9 mouse cellular contexts compared by ENCODE assay signal in the genomic region with DNA sequence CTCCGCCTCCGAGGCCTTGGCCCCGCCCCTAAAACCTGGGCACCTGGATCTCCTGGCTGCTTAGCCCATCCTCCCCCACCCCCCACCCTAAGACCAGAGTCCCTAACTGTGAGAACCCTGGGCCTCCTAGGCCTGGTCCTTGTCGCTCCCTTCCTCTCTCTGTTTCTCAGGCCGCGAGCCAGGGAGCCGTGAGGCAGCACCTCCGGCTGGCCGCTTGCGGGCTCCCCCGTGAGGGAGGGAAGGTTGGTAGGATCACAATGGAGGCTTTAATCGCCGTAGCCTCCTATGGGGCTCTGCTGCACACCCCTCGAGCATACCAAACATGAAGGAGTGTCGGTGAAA. TPM values are rescaled to one million over a fixed set of nuclear protein-coding genes. Genes with fewer than 3 reads are reported as not detected.
DNase-seq lines count a peak whose midpoint lies in the region; ATAC-seq and TF ChIP-seq lines count a peak whose summit lies in the region.
"Had no signal": no experiment of that assay in that cellular context is flagged by ENCODE, and none has a peak within 500 bp of the region (broad histone marks: within the 10 kb centered on the region; RNA-seq: fewer than 3 reads in every experiment).

No protein-coding gene starts in this region.

- no peaks in the 10 kb centered on the region for H3K27me3 ChIP-seq in C2C12 (ENCODE audit: control insufficient read depth, insufficient read depth, insufficient read length)
- no peaks in the 10 kb centered on the region for H3K27me3 ChIP-seq in forebrain, embryonic 13.5 days
- H3K27me3 ChIP-seq in liver, embryonic 15.5 days: no peaks in the 10 kb centered on the region

- peak overlapping the region; percentile 80 for H3K4me2 ChIP-seq in forebrain, embryonic 13.5 days
- peak overlapping the region; percentile 87 for H3K4me2 ChIP-seq in liver, embryonic 15.5 days

- intact Hi-C loops in gastrocnemius, adult 2 months (cut with DNase I): loop anchor here (5.0 kb wide), 2 partner anchors 145 to 170 kb away; a partner anchor contains a TSS

- H3K36me3 ChIP-seq in C2C12 (ENCODE audit: control insufficient read depth, insufficient read depth): peaks cover 8% of the 10 kb centered on the region
- H3K36me3 ChIP-seq in forebrain, embryonic 13.5 days (ENCODE audit: poor library complexity, severe bottlenecking): peaks cover 9% of the 10 kb centered on the region
- peaks cover 18% of the 10 kb centered on the region for H3K36me3 ChIP-seq in liver, embryonic 15.5 days (replicated peaks)

- no peak for DNase-seq in gastrocnemius, adult 2 months
- DNase-seq in gastrocnemius, postnatal 25 days: no peak
- no peak for DNase-seq in thymus, postnatal 10 days (ENCODE audit: low spot score in 2 of 2)
- DNase-seq in gastrocnemius, postnatal 10 days: no peak

- peaks cover 7% of the 10 kb centered on the region for H3K79me3 ChIP-seq in C2C12 (ENCODE audit: low read depth)

- WGBS in forebrain, embryonic 13.5 days: under 1% methylated on average over 14 of the region's 15 CpGs
- WGBS in liver, embryonic 15.5 days (ENCODE audit: insufficient replicate concordance): under 1% methylated on average over 15 of the region's 15 CpGs

- H3K4me3 ChIP-seq in gastrocnemius, adult 2 months: peak overlapping the region; percentile 78
- peak overlapping the region; percentile 41 for H3K4me3 ChIP-seq in C2C12 (ENCODE audit: insufficient read depth, poor library complexity, severe bottlenecking)
- H3K4me3 ChIP-seq in forebrain, embryonic 13.5 days: peak overlapping the region; percentile 80
- peak overlapping the region; percentile 74 for H3K4me3 ChIP-seq in liver, embryonic 15.5 days (replicated peaks)

- no peak for ATAC-seq in forebrain, embryonic 13.5 days
- no peak for ATAC-seq in liver, embryonic 15.5 days (ENCODE audit: insufficient read depth)
- no peak for ATAC-seq in megakaryocyte progenitor cell, adult 5-6 weeks (replicated peaks; ENCODE audit: poor library complexity)

- peaks cover 36% of the 10 kb centered on the region for H3K79me2 ChIP-seq in C2C12 (ENCODE audit: control insufficient read depth, insufficient read depth)

- H3K4me1 ChIP-seq in forebrain, embryonic 13.5 days: peaks cover 63% of the 10 kb centered on the region
- peaks cover 67% of the 10 kb centered on the region for H3K4me1 ChIP-seq in liver, embryonic 15.5 days (replicated peaks)

- peak; percentile 38; the same call in 1 of the 2 replicates for TF ChIP-seq CTCF in gastrocnemius, adult 2 months (IDR thresholded peaks at IDR 0.05)
- no peak for TF ChIP-seq CTCF in C2C12 (IDR thresholded peaks at IDR 0.05; ENCODE audit: control insufficient read depth, insufficient read depth, insufficient read length)

- peak overlapping the region; percentile 55 for H3ac ChIP-seq in C2C12 (ENCODE audit: control insufficient read depth, insufficient read length, low read depth)

- H3K9me3 ChIP-seq in forebrain, embryonic 13.5 days (replicated peaks): no peaks in the 10 kb centered on the region
- no peaks in the 10 kb centered on the region for H3K9me3 ChIP-seq in liver, embryonic 15.5 days (replicated peaks)

- H3K27ac ChIP-seq in gastrocnemius, adult 2 months: peak overlapping the region; percentile 96
- H3K27ac ChIP-seq in forebrain, embryonic 13.5 days: peak overlapping the region; percentile 90
- peak overlapping the region; percentile 96 for H3K27ac ChIP-seq in liver, embryonic 15.5 days (replicated peaks)

- H3K9ac ChIP-seq in forebrain, embryonic 13.5 days: peak overlapping the region; percentile 82
- H3K9ac ChIP-seq in liver, embryonic 15.5 days: peak overlapping the region; percentile 79

TF ChIP-seq in C2C12, 6 proteins besides CTCF, POLR2A, EP300 and RAD21:
- TF ChIP-seq USF1 (IDR thresholded peaks at IDR 0.05; ENCODE audit: low read depth) (no peak), CEBPB (IDR thresholded peaks at IDR 0.05; ENCODE audit: low read depth) (no peak), MYOG (IDR thresholded peaks at IDR 0.05; ENCODE audit: control insufficient read depth, extremely low read depth, insufficient read length) (no peak), MYOD1 (IDR thresholded peaks at IDR 0.05; ENCODE audit: control insufficient read depth, insufficient read length, low read depth) (no peak), FOSL1 (IDR thresholded peaks at IDR 0.05; ENCODE audit: insufficient read depth, low read length, poor library complexity, severe bottlenecking) (no peak), MAX (IDR thresholded peaks at IDR 0.05) (no peak)

RNA-seq across cellular contexts. Expression of a gene that starts 0.4 kb away (rescaled TPM):
- 10 to 100 TPM; 10.6 to 12.4 TPM for total RNA-seq in gastrocnemius, adult 2 months (2021)
- total RNA-seq in gastrocnemius, postnatal 25 days (2021): 10 to 100 TPM in 1 of 2 experiments, 1 to 10 TPM in 1; 9.9 to 13.0 TPM
- polyA plus RNA-seq in C2C12 (2012; fragmentation: generic; extraction: Trizol): 28.0 TPM
- 49.2 and 54.6 TPM in 2 replicates for polyA plus RNA-seq in forebrain, embryonic 13.5 days (2015; fragmentation: Nextera tagmentation; extraction: Ambion mirVana)
- 9.7 and 11.0 TPM in 2 replicates for polyA plus RNA-seq in liver, embryonic 15.5 days (2015; fragmentation: Nextera tagmentation; extraction: Ambion mirVana)
- 14.4 and 15.7 TPM in 2 replicates for total RNA-seq in megakaryocyte progenitor cell, adult 5-6 weeks (2015)
- 20.9 and 25.0 TPM in 2 replicates for total RNA-seq in megakaryocyte progenitor cell, adult 5-6 weeks (2017)
- 10 to 100 TPM; 10.9 to 13.3 TPM for total RNA-seq in gastrocnemius, postnatal 10 days (2021)

RNA-seq across cellular contexts. Expression of a gene that starts 23.6 kb away (rescaled TPM):
- 10 to 100 TPM; 13.0 to 15.2 TPM for total RNA-seq in gastrocnemius, adult 2 months (2021)
- 10 to 100 TPM; 10.9 to 14.7 TPM for total RNA-seq in gastrocnemius, postnatal 25 days (2021)
- polyA plus RNA-seq in C2C12 (2012; fragmentation: generic; extraction: Trizol): 0.19 TPM
- polyA plus RNA-seq in forebrain, embryonic 13.5 days (2015; fragmentation: Nextera tagmentation; extraction: Ambion mirVana): 12.0 and 13.4 TPM in 2 replicates
- polyA plus RNA-seq in liver, embryonic 15.5 days (2015; fragmentation: Nextera tagmentation; extraction: Ambion mirVana): 11.6 and 12.6 TPM in 2 replicates
- total RNA-seq in megakaryocyte progenitor cell, adult 5-6 weeks (2015): 1.6 and 2.7 TPM in 2 replicates
- 1.5 and 4.8 TPM in 2 replicates for total RNA-seq in megakaryocyte progenitor cell, adult 5-6 weeks (2017)
- 10 to 100 TPM; 45.9 to 59.6 TPM for total RNA-seq in gastrocnemius, postnatal 10 days (2021)

RNA-seq across cellular contexts. Expression of a gene that starts 24.6 kb away (rescaled TPM):
- total RNA-seq in gastrocnemius, adult 2 months (2021): not detected
- total RNA-seq in gastrocnemius, postnatal 25 days (2021): not detected
- polyA plus RNA-seq in C2C12 (2012; fragmentation: generic; extraction: Trizol): 0.02 TPM
- 0.27 and 0.53 TPM in 2 replicates for polyA plus RNA-seq in forebrain, embryonic 13.5 days (2015; fragmentation: Nextera tagmentation; extraction: Ambion mirVana)
- polyA plus RNA-seq in liver, embryonic 15.5 days (2015; fragmentation: Nextera tagmentation; extraction: Ambion mirVana): not detected in 2 replicates
- not detected in 2 replicates for total RNA-seq in megakaryocyte progenitor cell, adult 5-6 weeks (2015)
- total RNA-seq in megakaryocyte progenitor cell, adult 5-6 weeks (2017): not detected in 2 replicates
- total RNA-seq in gastrocnemius, postnatal 10 days (2021): under 1 TPM in 1 of 2 experiments, not detected in 1; 0.05 TPM
- total RNA-seq: common myeloid progenitor, adult 5-6 weeks had no signal

RNA-seq across cellular contexts. Expression of a gene that starts 25.9 kb away (rescaled TPM):
- total RNA-seq in gastrocnemius, adult 2 months (2021): not detected
- total RNA-seq in gastrocnemius, postnatal 25 days (2021): not detected
- polyA plus RNA-seq in C2C12 (2012; fragmentation: generic; extraction: Trizol): not detected
- polyA plus RNA-seq in forebrain, embryonic 13.5 days (2015; fragmentation: Nextera tagmentation; extraction: Ambion mirVana): not detected in 2 replicates
- not detected in 2 replicates for polyA plus RNA-seq in liver, embryonic 15.5 days (2015; fragmentation: Nextera tagmentation; extraction: Ambion mirVana)
- total RNA-seq in megakaryocyte progenitor cell, adult 5-6 weeks (2015): not detected in 2 replicates
- not detected in 2 replicates for total RNA-seq in megakaryocyte progenitor cell, adult 5-6 weeks (2017)
- not detected for total RNA-seq in gastrocnemius, postnatal 10 days (2021)
- total RNA-seq: common myeloid progenitor, adult 5-6 weeks had no signal
